Comparison of ENCODE assay signal across 25 mouse cellular contexts in the genomic region with DNA sequence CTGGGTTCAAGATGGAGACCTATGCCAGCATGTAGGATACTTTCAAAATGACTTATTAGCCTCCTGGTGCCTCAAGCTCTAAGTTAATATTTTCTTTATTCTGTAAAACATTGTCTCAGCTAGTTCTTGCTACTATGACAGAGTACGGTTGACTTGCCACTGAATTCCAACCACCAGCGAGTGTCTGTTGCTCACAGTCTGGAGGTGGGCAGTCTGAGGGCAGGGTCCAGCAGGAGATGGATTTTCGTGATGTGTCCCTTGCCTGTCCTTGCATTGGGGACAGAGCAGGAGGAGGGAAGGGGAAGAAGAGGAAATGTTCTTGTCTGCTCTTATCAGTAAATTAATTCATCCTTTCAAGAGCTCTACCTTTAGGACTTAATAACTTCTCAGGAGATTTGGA.
DNase-seq lines count a peak whose midpoint lies in the region; ATAC-seq lines count a peak whose summit lies in the region.
"Had no signal": no experiment of that assay in that cellular context is flagged by ENCODE, and none has a peak within 500 bp of the region (broad histone marks: within the 10 kb centered on the region; RNA-seq: fewer than 3 reads in every experiment).

No protein-coding gene starts in this region.

- 76% methylated on average over 3 of the region's 3 CpGs for WGBS in kidney, embryonic 14.5 days
- 72% methylated on average over 3 of the region's 3 CpGs for WGBS in kidney, embryonic 15.5 days

- H3K4me2 ChIP-seq in kidney, embryonic 14.5 days (replicated peaks; ENCODE audit: low read depth, low read length) = no peak overlapping the region
- no peak overlapping the region for H3K4me2 ChIP-seq in kidney, embryonic 15.5 days
- H3K4me2 ChIP-seq: forebrain, embryonic 13.5 days; heart, embryonic 13.5 days; hindbrain, embryonic 12.5 days; hindbrain, embryonic 15.5 days had no signal

- H3K4me3 ChIP-seq in kidney, embryonic 14.5 days (ENCODE audit: low read length) = no peak overlapping the region
- H3K4me3 ChIP-seq in kidney, embryonic 15.5 days (replicated peaks) = no peak overlapping the region
- H3K4me3 ChIP-seq: forebrain, embryonic 10.5 days; forebrain, embryonic 13.5 days; gastrocnemius, adult 2 months; heart, adult 2 months; heart, embryonic 10.5 days; heart, embryonic 13.5 days; hindbrain, embryonic 12.5 days; hindbrain, embryonic 15.5 days had no signal

- no peak overlapping the region for H3K27ac ChIP-seq in kidney, embryonic 14.5 days (ENCODE audit: low read depth, low read length)
- H3K27ac ChIP-seq in kidney, embryonic 15.5 days = 0 out of 2 replicates have a peak overlapping the region, but pooled peaks have one; percentile 15
- H3K27ac ChIP-seq: forebrain, embryonic 10.5 days; forebrain, embryonic 13.5 days; gastrocnemius, adult 2 months; heart, adult 2 months; heart, embryonic 10.5 days; heart, embryonic 13.5 days; hindbrain, embryonic 12.5 days; hindbrain, embryonic 15.5 days had no signal

- ATAC-seq in kidney, embryonic 14.5 days (ENCODE audit: low FRiP score, low TSS enrichment) = no peak
- no peak for ATAC-seq in kidney, embryonic 15.5 days (replicated peaks; ENCODE audit: low FRiP score)
- ATAC-seq: Patski had no signal

- no peak overlapping the region for H3K9ac ChIP-seq in kidney, embryonic 14.5 days (ENCODE audit: low read depth, low read length)
- no peak overlapping the region for H3K9ac ChIP-seq in kidney, embryonic 15.5 days
- H3K9ac ChIP-seq: forebrain, embryonic 13.5 days; heart, embryonic 13.5 days; hindbrain, embryonic 12.5 days; hindbrain, embryonic 15.5 days had no signal

- peaks cover 32% of the 10 kb centered on the region for H3K4me1 ChIP-seq in kidney, embryonic 14.5 days (ENCODE audit: control insufficient read depth, insufficient read depth, low read length)
- peaks cover 42% of the 10 kb centered on the region for H3K4me1 ChIP-seq in kidney, embryonic 15.5 days

- no peaks in the 10 kb centered on the region for H3K9me3 ChIP-seq in kidney, embryonic 14.5 days (ENCODE audit: control insufficient read depth, low read length)
- H3K9me3 ChIP-seq in kidney, embryonic 15.5 days (replicated peaks) = no peaks in the 10 kb centered on the region
- H3K9me3 ChIP-seq: forebrain, embryonic 10.5 days; forebrain, embryonic 13.5 days; heart, embryonic 10.5 days; heart, embryonic 13.5 days; hindbrain, embryonic 12.5 days; hindbrain, embryonic 15.5 days had no signal

- H3K27me3 ChIP-seq in kidney, embryonic 14.5 days (ENCODE audit: control insufficient read depth, insufficient read depth, low read length) = no peaks in the 10 kb centered on the region
- H3K27me3 ChIP-seq in kidney, embryonic 15.5 days = no peaks in the 10 kb centered on the region
- H3K27me3 ChIP-seq: CH12.LX; hindbrain, embryonic 15.5 days; Patski had no signal

- peak; percentile 68 for DNase-seq in kidney, adult 11 months
- peak; percentile 66 to 68 for DNase-seq in kidney, adult 8-10 months
- peak; percentile 68 to 69 for DNase-seq in kidney, postnatal 36 days
- no peak for DNase-seq in gastrocnemius, postnatal 10 days
- DNase-seq in frontal cortex, postnatal 10 days (ENCODE audit: low spot score in 2 of 2) = no peak
- DNase-seq: adrenal gland, postnatal 10 days; adrenal gland, postnatal 36 days; B cell, adult 2 months; cerebellum, adult 18-20 months; cerebellum, postnatal 14 days; gastrocnemius, adult 2 months; gastrocnemius, postnatal 25 days; heart, adult 2 months; heart, postnatal 14 days had no signal

- no peaks in the 10 kb centered on the region for H3K36me3 ChIP-seq in kidney, embryonic 14.5 days (ENCODE audit: control insufficient read depth, insufficient read depth, low read length)
- H3K36me3 ChIP-seq in kidney, embryonic 15.5 days = no peaks in the 10 kb centered on the region
- H3K36me3 ChIP-seq: forebrain, embryonic 10.5 days; G1E; heart, embryonic 10.5 days; heart, embryonic 13.5 days; hindbrain, embryonic 12.5 days; hindbrain, embryonic 15.5 days had no signal

Comparison
In these comparisons a context has a peak if more than half of its experiments do, and no peak if none do; other contexts are left out.
1. DNase-seq: peak in kidney, adult 11 months (single experiment), kidney, adult 8-10 months (2 of 2) and kidney, postnatal 36 days (2 of 2); none in gastrocnemius, postnatal 10 days (single experiment) and frontal cortex, postnatal 10 days (0 of 2).